Comparison of ENCODE assay signal across 8 mouse cellular contexts in genomic region chr11:22799987-22800424, GRCm38 (mm10).
A peak's percentile ranks its signal among the peaks of the same experiment; 100 is the strongest.
DNase-seq lines count a peak whose midpoint lies in the region; ATAC-seq lines count a peak whose summit lies in the region.

No protein-coding gene starts in this region.

- peak; percentile 32 for DNase-seq in thymus, postnatal 14 days
- no peak for DNase-seq in thymus, postnatal 10 days (ENCODE audit: low spot score in 2 of 2)
- DNase-seq in kidney, postnatal 25 days, result peak; percentile 67 to 73
- peak; percentile 32 for DNase-seq in mesoderm, embryonic 11.5 days (ENCODE audit: low read depth, low spot score)
- no peak for DNase-seq in left cerebral cortex, adult 18-20 months (ENCODE audit: low spot score in 2 of 2)
- DNase-seq in retina, embryonic 14.5 days (ENCODE audit: low spot score), result no peak
- DNase-seq in natural killer cell, adult 2 months (ENCODE audit: low spot score in 2 of 2), result no peak

- ATAC-seq in granulocyte monocyte progenitor cell, adult 5-6 weeks (replicated peaks; ENCODE audit: poor library complexity, severe bottlenecking), result peak; percentile 79

Comparison
In these comparisons a context has a peak if more than half of its experiments do, and no peak if none do; other contexts are left out.
1. DNase-seq: peak in thymus, postnatal 14 days (single experiment), kidney, postnatal 25 days (2 of 2) and mesoderm, embryonic 11.5 days (single experiment); none in thymus, postnatal 10 days (0 of 2), left cerebral cortex, adult 18-20 months (0 of 2), retina, embryonic 14.5 days (single experiment) and natural killer cell, adult 2 months (0 of 2).